Mouse (Mus musculus) embryonic facial prominence, embryonic 11.5 days (tissue): ENCODE results near the gene Trappc1. TPM values are rescaled to one million over a fixed set of nuclear protein-coding genes. Genes with fewer than 3 reads are reported as not detected.

Experiments used
- ATAC-seq: fragments of 200-750 bp; cut with Nextera tagmentation; replicated peaks from 2 replicates; pipeline ENCODE4 v1.8.0; 2017; ENCODE audit warnings: low read depth; ENCODE audit not compliant: insufficient number of reproducible peaks, low FRiP score, low TSS enrichment
- DNase-seq: peaks from one replicate; pipeline ENCODE4 v3.0.0-alpha.2; 2015; ENCODE audit warnings: low spot score
- H3K27ac ChIP-seq: fragments of 300-500 bp; sonication (generic); replicated peaks from 2 replicates; pipeline ENCODE4 v1.5.1; 2014; ENCODE audit warnings: mild to moderate bottlenecking, low read depth, low read length, control low read depth
- H3K27me3 ChIP-seq: fragments of 300-500 bp; sonication (generic); 2 replicates; pipeline ENCODE4 v1.6.1; 2014; ENCODE audit warnings: mild to moderate bottlenecking, low read length, moderate library complexity, mixed read lengths; ENCODE audit not compliant: control insufficient read depth, insufficient read depth
- H3K36me3 ChIP-seq: fragments of 300-500 bp; sonication (generic); replicated peaks from 2 replicates; pipeline ENCODE4 v1.6.1; 2014; ENCODE audit warnings: low read depth, mild to moderate bottlenecking, low read length, moderate library complexity, mixed read lengths; ENCODE audit not compliant: control insufficient read depth, insufficient read depth
- H3K4me1 ChIP-seq: fragments of 300-500 bp; sonication (generic); 2 replicates; pipeline ENCODE4 v1.6.1; 2014; ENCODE audit warnings: low read length, mixed read lengths; ENCODE audit not compliant: control insufficient read depth, insufficient read depth
- H3K4me2 ChIP-seq: fragments of 300-500 bp; sonication (generic); 2 replicates; pipeline ENCODE4 v1.6.1; 2014; ENCODE audit warnings: low read depth, mild to moderate bottlenecking, control low read depth, low read length, moderate library complexity
- H3K4me3 ChIP-seq: fragments of 300-500 bp; sonication (generic); 2 replicates; pipeline ENCODE4 v1.5.1; 2014; ENCODE audit warnings: low read depth, low read length, control low read depth
- H3K9ac ChIP-seq: fragments of 300-500 bp; sonication (generic); replicated peaks from 2 replicates; pipeline ENCODE4 v1.6.1; 2014; ENCODE audit warnings: mild to moderate bottlenecking, control low read depth, low read length
- H3K9me3 ChIP-seq: fragments of 300-500 bp; sonication (generic); replicated peaks from 2 replicates; pipeline ENCODE4 v1.6.1; 2016; ENCODE audit warnings: mild to moderate bottlenecking, low read length, inconsistent platforms, mixed read lengths; ENCODE audit not compliant: control insufficient read depth
- WGBS: fragments of 180-500 bp; shearing (Covaris S2); extraction: QIAGEN DNeasy Blood & Tissue Kit; methylation state at CpG from one replicate; pipeline ENCODE4 v1.1.7; 2014; 5-methylcytosine and 5-hydroxymethylcytosine counted together
- polyA plus RNA-seq: library from polyadenylated mRNA; unstranded; fragments of >200 nt; fragmentation: Nextera tagmentation; extraction: Ambion mirVana; gene quantifications from 2 replicates; pipeline ENCODE4 v1.2.1, GENCODE M21; 2014

The Trappc1 gene
- polyA plus RNA-seq, 1 experiment from 2014 or later, result 184 TPM

DNA sequence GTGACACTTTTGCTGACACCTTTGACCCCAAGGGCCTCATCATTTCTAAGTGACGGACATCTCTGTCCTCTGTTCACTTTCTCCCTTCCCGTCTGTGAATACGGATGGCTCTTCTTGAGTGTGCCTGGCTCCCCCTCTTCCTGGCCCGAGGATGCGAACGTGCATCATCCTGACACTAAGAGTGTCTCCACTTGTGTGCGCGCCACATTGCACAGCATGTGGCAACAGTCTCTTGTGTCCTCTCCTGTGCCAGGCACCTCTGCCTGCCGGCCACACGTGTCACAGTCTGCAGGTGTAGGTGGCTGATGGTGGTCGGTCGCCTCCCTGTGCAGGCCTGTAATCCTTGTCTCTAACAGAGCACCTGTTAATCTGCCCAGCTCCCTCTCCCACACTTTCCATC, 47.8 kb downstream of the Trappc1 start:
- H3K4me1 ChIP-seq, result no peaks in the 10 kb centered on the region; the same call in 1 of the 2 replicates
- ATAC-seq (no peak), DNase-seq (no peak)
- H3K27me3 ChIP-seq, result no peaks in the 10 kb centered on the region
- H3K9me3 ChIP-seq, result no peaks in the 10 kb centered on the region
- 39% methylated on average over 12 of the region's 12 CpGs for WGBS
- no peaks in the 10 kb centered on the region; the same call in 1 of the 2 replicates for H3K36me3 ChIP-seq
- peak overlapping the region; percentile 16 for H3K4me2 ChIP-seq
- H3K27ac ChIP-seq, result 0 out of 2 replicates have a peak overlapping the region, but pooled peaks have one; percentile 8
- peak overlapping the region; percentile 32; the same call in 1 of the 2 replicates for H3K9ac ChIP-seq
- no peak overlapping the region for H3K4me3 ChIP-seq

DNA sequence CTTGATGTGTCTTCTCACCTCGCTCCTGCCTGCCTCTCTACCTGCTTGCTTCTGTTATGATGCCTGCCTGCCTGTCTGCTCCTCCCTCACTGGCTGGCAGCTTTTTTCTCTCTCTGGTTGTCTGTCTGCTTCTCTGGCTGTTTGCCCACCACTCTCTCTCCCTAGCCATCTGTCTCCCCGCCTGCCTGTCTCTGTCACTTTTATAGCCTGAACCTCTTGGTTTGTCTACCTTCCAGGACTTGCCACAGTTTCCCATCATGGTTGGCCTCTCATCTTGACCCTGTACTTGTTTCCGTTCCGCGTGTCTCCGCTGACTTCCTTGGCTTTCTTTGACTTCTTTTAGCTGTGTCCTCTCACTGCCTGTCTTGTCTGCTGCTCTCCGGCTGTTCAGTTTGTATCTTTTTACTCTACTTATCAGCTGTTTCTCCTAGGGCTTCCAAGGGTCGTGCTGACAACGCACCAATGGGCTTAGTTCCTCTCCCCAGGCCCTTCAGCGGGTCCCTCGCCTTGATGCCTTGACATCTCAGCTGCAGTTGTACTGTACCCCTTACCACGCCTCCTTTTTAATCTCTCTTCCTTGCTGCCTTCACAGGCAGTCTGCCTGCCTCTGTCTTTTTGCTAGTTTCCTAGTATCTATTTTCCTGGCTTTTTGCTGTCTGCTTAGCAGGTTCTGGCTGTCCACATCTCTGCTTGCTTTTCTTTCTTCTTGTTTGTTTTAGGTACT, 48.4 kb downstream of the Trappc1 start:
- no peak overlapping the region for H3K4me3 ChIP-seq
- ATAC-seq (no peak), DNase-seq (no peak)
- no peak overlapping the region for H3K9ac ChIP-seq
- H3K36me3 ChIP-seq, result no peaks in the 10 kb centered on the region; the same call in 1 of the 2 replicates
- peak overlapping the region; percentile 16 for H3K4me2 ChIP-seq
- H3K9me3 ChIP-seq, result no peaks in the 10 kb centered on the region
- H3K27ac ChIP-seq, result peak overlapping the region; percentile 9; the same call in 1 of the 2 replicates
- 60% methylated on average over 12 of the region's 12 CpGs for WGBS
- no peaks in the 10 kb centered on the region; the same call in 1 of the 2 replicates for H3K4me1 ChIP-seq
- no peaks in the 10 kb centered on the region for H3K27me3 ChIP-seq

DNA sequence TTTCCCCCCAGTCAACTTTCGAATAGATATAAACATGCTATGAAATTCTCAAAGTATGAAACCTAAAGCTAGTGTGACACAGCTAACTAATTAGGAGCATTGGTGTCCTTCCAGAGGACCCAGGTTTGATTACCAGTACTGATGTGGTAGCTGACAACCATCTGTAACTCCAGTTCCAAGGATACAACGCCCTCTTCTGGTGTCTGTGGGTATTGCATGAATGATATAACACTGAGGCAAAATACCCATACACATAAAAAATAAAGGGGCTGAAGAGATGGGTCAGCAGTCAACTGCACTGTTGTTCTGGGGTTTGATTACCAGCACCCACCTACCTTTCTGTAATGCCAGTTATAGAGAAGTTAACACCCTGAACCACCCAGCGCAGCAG, 49.0 kb downstream of the Trappc1 start:
- Histone ChIP-seq H3K4me2 (no peak overlapping the region), H3K4me1 (no peaks in the 10 kb centered on the region; the same call in 1 of the 2 replicates), H3K27me3 (no peaks in the 10 kb centered on the region), H3K36me3 (no peaks in the 10 kb centered on the region; the same call in 1 of the 2 replicates), H3K9me3 (no peaks in the 10 kb centered on the region), H3K27ac (no peak overlapping the region), H3K4me3 (no peak overlapping the region), H3K9ac (no peak overlapping the region)
- DNase-seq (no peak), ATAC-seq (no peak)
- WGBS, result 66% methylated on average over 3 of the region's 3 CpGs

DNA sequence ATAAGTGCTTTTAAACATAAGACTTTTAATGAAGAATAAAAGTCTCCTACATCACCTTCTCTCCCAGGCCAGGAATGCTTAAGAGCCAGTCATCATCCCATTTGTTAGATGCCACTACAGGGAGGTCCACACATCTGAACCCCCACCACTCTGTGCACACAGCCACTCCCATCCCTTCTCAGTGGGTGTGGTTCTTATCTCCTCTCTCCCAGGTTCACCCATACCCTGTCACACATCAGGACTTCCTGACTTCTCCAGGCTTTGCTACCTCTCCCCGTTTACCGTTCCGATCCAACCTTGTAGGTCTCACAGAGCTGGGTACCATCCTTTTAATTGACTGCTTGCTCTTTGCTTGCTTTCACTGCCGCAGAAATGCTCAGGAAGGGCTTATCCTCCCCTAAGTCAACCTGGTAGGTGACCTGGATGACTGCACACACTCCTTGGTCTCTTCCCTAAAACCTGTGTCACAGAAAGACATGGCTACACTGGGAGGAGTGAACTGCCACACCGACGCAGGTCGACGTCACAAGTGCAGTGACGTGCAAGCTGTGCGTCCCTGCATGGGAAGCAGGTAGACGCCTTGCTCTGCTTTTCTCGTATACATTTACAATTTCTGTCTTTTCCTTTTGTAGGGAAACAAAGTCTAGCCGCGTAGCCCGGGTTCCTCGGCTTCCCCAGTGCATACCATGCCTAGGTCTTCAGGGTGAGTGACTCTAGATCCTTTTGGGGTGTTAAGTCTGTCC, 49.6 kb downstream of the Trappc1 start:
- H3K4me3 ChIP-seq, result no peak overlapping the region
- DNase-seq, result no peak
- H3K27ac ChIP-seq, result no peak overlapping the region
- no peak for ATAC-seq
- no peaks in the 10 kb centered on the region for H3K4me1 ChIP-seq
- H3K27me3 ChIP-seq, result no peaks in the 10 kb centered on the region
- H3K9ac ChIP-seq, result no peak overlapping the region
- no peaks in the 10 kb centered on the region; the same call in 1 of the 2 replicates for H3K36me3 ChIP-seq
- no peak overlapping the region for H3K4me2 ChIP-seq
- no peaks in the 10 kb centered on the region for H3K9me3 ChIP-seq
- WGBS, result 88% methylated on average over 16 of the region's 16 CpGs

Other genes with a start within 250 kb of the Trappc1 start
- 48.8 and 61.9 TPM in 2 replicates for gene Vamp2, start 235.5 kb upstream of the Trappc1 start, polyA plus RNA-seq
- 5.5 and 6.5 TPM in 2 replicates for gene Per1, start 228.8 kb upstream of the Trappc1 start, polyA plus RNA-seq
- 0.11 TPM in 1 of 2 replicates, not detected in the other for gene Hes7, start 203.6 kb upstream of the Trappc1 start, polyA plus RNA-seq
- not detected in 2 replicates for gene 9130213A22Rik, start 201.4 kb upstream of the Trappc1 start, polyA plus RNA-seq
- gene Aloxe3, start 198.1 kb upstream of the Trappc1 start, polyA plus RNA-seq, result 0.25 and 0.88 TPM in 2 replicates
- gene Alox12b, start 167.0 kb upstream of the Trappc1 start, polyA plus RNA-seq, result 0.20 and 0.27 TPM in 2 replicates
- gene Alox8, start 126.1 kb upstream of the Trappc1 start, polyA plus RNA-seq, result not detected in 2 replicates
- gene Gucy2e, start 86.9 kb upstream of the Trappc1 start, polyA plus RNA-seq, result 0.06 TPM in 1 of 2 replicates, not detected in the other
- gene Cntrob, start 205 bp upstream of the Trappc1 start, polyA plus RNA-seq, result 16.9 and 19.3 TPM in 2 replicates
- gene Kcnab3, start 2.3 kb downstream of the Trappc1 start, polyA plus RNA-seq, result 0.85 and 2.2 TPM in 2 replicates
- gene Rnf227, start 16.5 kb downstream of the Trappc1 start, polyA plus RNA-seq, result 23.7 and 25.2 TPM in 2 replicates
- 48.0 and 52.1 TPM in 2 replicates for gene Chd3, start 45.4 kb downstream of the Trappc1 start, polyA plus RNA-seq
- gene Naa38, start 71.5 kb downstream of the Trappc1 start, polyA plus RNA-seq, result 123 and 135 TPM in 2 replicates
- gene Cyb5d1, start 71.7 kb downstream of the Trappc1 start, polyA plus RNA-seq, result 33.3 TPM in 2 replicates
- 13.6 and 18.1 TPM in 2 replicates for gene Tmem88, start 74.3 kb downstream of the Trappc1 start, polyA plus RNA-seq
- gene Kdm6b, start 89.7 kb downstream of the Trappc1 start, polyA plus RNA-seq, result 25.9 and 26.2 TPM in 2 replicates
- gene Dnah2, start 225.1 kb downstream of the Trappc1 start, polyA plus RNA-seq, result 1.5 and 2.1 TPM in 2 replicates
- gene Efnb3, start 236.2 kb downstream of the Trappc1 start, polyA plus RNA-seq, result 11.2 and 11.3 TPM in 2 replicates